Mouse (Mus musculus) mature B cell (primary cell): Measurements from ENCODE around the gene Adprhl2.

Source experiments
- in situ Hi-C: fragments of 300-500 bp; cut with MboI; formaldehyde crosslinking; loops from 2 replicates; pipeline ENCODE4 v1.14.3; 2019

The Adprhl2 gene

DNA sequence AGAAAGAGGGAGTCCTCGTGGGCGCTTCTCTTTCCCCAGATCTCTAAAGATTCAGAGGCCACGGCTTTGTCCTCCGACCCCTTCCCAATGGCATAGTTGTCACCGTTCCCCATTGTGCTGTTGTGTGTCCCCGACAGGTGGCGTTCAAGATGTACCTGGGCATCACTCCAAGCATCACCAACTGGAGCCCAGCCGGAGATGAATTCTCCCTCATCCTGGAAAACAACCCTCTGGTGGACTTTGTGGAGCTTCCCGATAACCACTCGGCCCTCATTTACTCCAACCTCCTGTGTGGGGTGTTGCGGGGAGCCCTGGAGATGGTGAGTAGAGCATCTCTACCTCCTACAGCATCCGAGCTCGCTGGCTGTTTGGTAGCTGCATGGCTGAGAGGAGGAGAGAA, 47.8 kb downstream of the Adprhl2 start:
- in situ Hi-C loops, result no loop called here

DNA sequence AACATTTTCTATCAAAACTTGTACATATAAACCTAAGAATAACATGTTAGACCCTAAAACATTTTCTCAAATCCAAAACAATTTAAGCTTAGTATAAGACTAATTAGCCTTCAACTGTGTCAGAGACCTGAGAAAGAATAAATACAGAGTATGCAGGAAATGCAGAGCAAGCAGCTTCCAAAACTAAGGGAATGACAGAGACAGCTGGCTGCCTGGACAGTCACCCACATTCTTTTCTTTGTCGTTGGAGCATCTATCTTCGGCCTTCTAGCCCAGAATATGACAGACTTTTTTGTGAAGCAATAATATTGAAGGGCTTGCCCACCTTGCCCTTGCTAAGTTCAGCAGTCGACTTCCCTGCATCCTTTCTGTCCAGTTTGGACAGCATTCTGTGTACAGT, 52.2 kb downstream of the Adprhl2 start:
- in situ Hi-C loops, result no loop called here
